Mouse (Mus musculus) forebrain, embryonic 14.5 days (tissue): ENCODE measurements at regions not wholly inside any gene's neighbourhood (a gene's known extent, or its start where the extent isn't known, plus 50 kb on each side); places are given as distances from the start of the nearest gene placed in this dataset.
"Not testable (repeated sequence)": the region's sequence is repeated elsewhere in the genome, so short reads cannot be mapped to it uniquely, and the experiment has no call there.

Source experiments
- ATAC-seq: fragments of 200-750 bp; cut with Nextera tagmentation; 2 replicates; pipeline ENCODE4 v1.8.0; 2017; ENCODE audit warnings: mild to moderate bottlenecking, moderate library complexity
- DNase-seq: peaks from one replicate; pipeline ENCODE4 v3.0.0-alpha.2; 2015; ENCODE audit warnings: low spot score
- H3K27ac ChIP-seq: fragments of 300-500 bp; sonication (generic); 2 replicates; pipeline ENCODE4 v1.5.1; 2014; ENCODE audit warnings: low read depth, mild to moderate bottlenecking, control low read depth, low read length, moderate library complexity
- H3K27me3 ChIP-seq: fragments of 300-500 bp; sonication (generic); replicated peaks from 2 replicates; pipeline ENCODE4 v1.6.1; 2014; ENCODE audit warnings: low read length, control low read depth, mixed read lengths; ENCODE audit not compliant: control insufficient read depth, insufficient read depth
- H3K36me3 ChIP-seq: fragments of 300-500 bp; sonication (generic); 2 replicates; pipeline ENCODE4 v1.6.1; 2014; ENCODE audit warnings: low read length, control low read depth; ENCODE audit not compliant: control insufficient read depth, insufficient read depth
- H3K4me1 ChIP-seq: fragments of 300-500 bp; sonication (generic); 2 replicates; pipeline ENCODE4 v1.6.1; 2014; ENCODE audit warnings: antibody characterized with exemption, low read length, control low read depth; ENCODE audit not compliant: control insufficient read depth, insufficient read depth
- H3K4me2 ChIP-seq: fragments of 300-500 bp; sonication (generic); 2 replicates; pipeline ENCODE4 v1.6.1; 2014; ENCODE audit warnings: mild to moderate bottlenecking, control low read depth, low read length
- H3K4me3 ChIP-seq: fragments of 300-500 bp; sonication (generic); 2 replicates; pipeline ENCODE4 v1.5.1; 2014; ENCODE audit warnings: low read depth, low read length, control low read depth
- H3K9ac ChIP-seq: fragments of 300-500 bp; sonication (generic); 2 replicates; pipeline ENCODE4 v1.6.1; 2014; ENCODE audit warnings: mild to moderate bottlenecking, low read length, control low read depth, moderate library complexity
- H3K9me3 ChIP-seq: fragments of 300-500 bp; sonication (generic); replicated peaks from 2 replicates; pipeline ENCODE4 v1.6.1; 2016; ENCODE audit warnings: low read length, control low read depth, mixed read lengths; ENCODE audit not compliant: control insufficient read depth
- whole genome bisulfite sequencing: fragments of 180-500 bp; shearing (Covaris S2); extraction: QIAGEN DNeasy Blood & Tissue Kit; methylation state at CpG from one replicate; pipeline ENCODE4 v1.1.7; 2014; 5-methylcytosine and 5-hydroxymethylcytosine counted together

GRCm38 (mm10) chr8:24386462-24386861, 339.2 kb downstream of the Adam3 start:
- H3K9me3 ChIP-seq, result no peaks in the 10 kb centered on the region
- H3K4me3 ChIP-seq, result no peak overlapping the region
- no peak overlapping the region for H3K27ac ChIP-seq
- H3K4me1 ChIP-seq, result no peaks in the 10 kb centered on the region
- H3K27me3 ChIP-seq, result no peaks in the 10 kb centered on the region
- no peaks in the 10 kb centered on the region for H3K36me3 ChIP-seq
- no peak overlapping the region for H3K9ac ChIP-seq
- ATAC-seq (peak; percentile 72), DNase-seq (peak; percentile 83)
- no peak overlapping the region for H3K4me2 ChIP-seq
- WGBS, result 5% methylated on average over 3 of the region's 3 CpGs

DNA sequence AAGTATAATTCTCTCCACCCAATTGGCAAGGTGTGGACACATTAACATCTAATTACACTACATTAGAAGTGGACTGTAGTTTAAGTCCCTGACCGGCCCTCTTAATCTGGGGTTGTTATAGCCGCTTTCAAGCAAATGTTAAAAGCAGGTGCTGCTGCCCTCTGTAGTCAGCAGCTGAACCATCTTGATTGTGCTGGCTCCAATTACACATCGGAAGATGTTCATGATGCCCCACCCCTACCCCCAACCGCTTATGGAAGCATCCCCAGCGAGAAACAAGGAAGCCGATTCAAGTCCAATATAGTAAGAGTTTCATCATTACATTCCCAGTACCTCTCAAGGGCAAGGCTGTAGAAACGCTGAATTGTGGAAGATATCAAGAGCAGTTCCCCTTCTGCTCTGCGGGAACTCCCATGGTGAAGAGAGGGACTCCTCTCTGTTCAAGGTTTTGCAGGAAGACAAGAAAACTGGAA, 341.7 kb downstream of the Adam3 start:
- no peak overlapping the region for H3K27ac ChIP-seq
- H3K4me1 ChIP-seq, result no peaks in the 10 kb centered on the region
- H3K27me3 ChIP-seq, result no peaks in the 10 kb centered on the region
- DNase-seq (no peak), ATAC-seq (no peak; the same call in 1 of the 2 replicates)
- 77% methylated on average over 8 of the region's 8 CpGs for WGBS
- no peaks in the 10 kb centered on the region for H3K9me3 ChIP-seq
- no peak overlapping the region for H3K4me3 ChIP-seq
- no peak overlapping the region for H3K4me2 ChIP-seq
- no peaks in the 10 kb centered on the region for H3K36me3 ChIP-seq
- H3K9ac ChIP-seq, result no peak overlapping the region

GRCm38 (mm10) chr8:24383130-24383962, 342.3 kb downstream of the Adam3 start:
- WGBS, result 60% methylated on average over 14 of the region's 14 CpGs
- Histone ChIP-seq H3K36me3 (no peaks in the 10 kb centered on the region), H3K27ac (no peak overlapping the region), H3K9me3 (no peaks in the 10 kb centered on the region), H3K4me3 (no peak overlapping the region), H3K4me2 (no peak overlapping the region), H3K4me1 (no peaks in the 10 kb centered on the region), H3K27me3 (no peaks in the 10 kb centered on the region), H3K9ac (no peak overlapping the region)
- ATAC-seq (peak; percentile 54), DNase-seq (peak; percentile 49)

DNA sequence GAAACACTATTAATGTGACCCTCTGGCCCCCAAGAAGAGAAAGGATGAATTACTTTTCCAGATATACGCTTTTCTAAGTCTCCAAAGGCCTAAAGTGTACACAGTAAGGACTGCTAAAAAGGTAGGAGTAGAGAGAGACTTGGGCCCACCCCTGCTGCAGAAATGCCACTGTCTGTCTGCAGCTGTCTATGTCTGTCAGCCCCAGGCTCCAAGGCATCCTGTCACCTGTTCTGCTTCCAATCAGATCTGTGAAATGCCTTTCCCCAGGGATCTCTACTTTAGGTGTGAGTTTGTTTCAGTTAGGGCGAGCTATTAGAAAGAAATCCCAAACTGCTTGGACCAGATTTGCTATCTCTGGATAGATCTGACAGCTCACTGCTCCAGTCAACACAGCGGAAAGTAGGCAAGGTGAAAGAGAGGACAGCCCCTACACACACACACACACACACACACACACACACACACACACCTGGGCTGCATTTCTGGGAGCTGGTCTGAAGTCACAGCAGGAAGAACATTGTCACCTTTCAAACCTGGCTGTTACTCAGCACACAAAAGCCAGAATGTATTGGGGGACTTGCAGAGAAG, 343.9 kb downstream of the Adam3 start:
- WGBS, result 88% methylated on average over 3 of the region's 3 CpGs
- Histone ChIP-seq H3K9ac (no peak overlapping the region), H3K4me1 (no peaks in the 10 kb centered on the region), H3K4me3 (no peak overlapping the region), H3K9me3 (no peaks in the 10 kb centered on the region), H3K27me3 (no peaks in the 10 kb centered on the region), H3K36me3 (no peaks in the 10 kb centered on the region), H3K27ac (no peak overlapping the region), H3K4me2 (no peak overlapping the region)
- DNase-seq (no peak), ATAC-seq (no peak)

DNA sequence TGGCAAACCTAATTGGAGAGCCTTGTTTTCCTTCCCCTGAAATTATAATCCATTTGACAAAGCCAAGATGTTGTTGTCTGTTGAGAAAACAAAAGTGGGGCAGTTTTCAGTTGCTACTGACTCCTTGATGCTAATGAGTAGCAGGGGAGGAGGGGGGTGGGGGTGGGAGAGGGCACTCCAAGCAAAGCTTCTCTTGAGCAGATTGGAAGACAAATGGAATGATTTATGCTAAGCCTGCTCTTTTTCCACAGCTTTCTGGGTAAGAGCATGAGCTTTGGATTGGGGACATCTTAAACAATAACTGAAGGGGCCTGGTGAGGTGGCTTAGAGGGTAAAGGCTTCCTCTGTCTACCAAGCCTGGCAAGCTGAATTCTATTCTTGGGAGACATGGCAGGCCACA, 347.6 kb downstream of the Adam3 start:
- no peaks in the 10 kb centered on the region for H3K4me1 ChIP-seq
- no peaks in the 10 kb centered on the region for H3K27me3 ChIP-seq
- ATAC-seq, result no peak
- H3K9ac ChIP-seq, result no peak overlapping the region
- H3K27ac ChIP-seq, result no peak overlapping the region
- H3K4me3 ChIP-seq, result no peak overlapping the region
- no peak for DNase-seq
- no peak overlapping the region for H3K4me2 ChIP-seq
- H3K36me3 ChIP-seq, result no peaks in the 10 kb centered on the region
- H3K9me3 ChIP-seq, result no peaks in the 10 kb centered on the region

DNA sequence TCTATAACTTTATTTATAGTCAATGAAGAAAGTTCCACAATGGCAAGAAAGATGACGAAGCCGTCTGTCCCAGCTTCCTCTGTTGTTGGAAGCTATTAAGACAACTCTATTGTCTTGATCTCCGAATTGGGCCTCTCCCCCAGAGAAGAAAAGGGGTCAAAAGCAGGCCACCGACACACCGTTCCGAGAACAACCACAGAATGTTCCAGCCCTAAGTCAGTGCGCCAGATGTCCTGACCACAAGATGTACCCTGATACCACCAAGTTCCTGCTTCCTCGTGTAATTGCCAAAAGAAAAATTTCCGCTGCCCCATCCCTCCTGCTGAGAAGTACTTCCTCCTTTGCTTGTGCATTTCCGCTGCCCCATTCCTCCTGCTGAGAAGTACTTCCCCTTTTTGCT, 348.8 kb downstream of the Adam3 start:
- not testable (repeated sequence) for H3K9me3 ChIP-seq, H3K4me3 ChIP-seq, H3K4me2 ChIP-seq, H3K27ac ChIP-seq, H3K4me1 ChIP-seq, ATAC-seq, H3K27me3 ChIP-seq, DNase-seq, H3K36me3 ChIP-seq, H3K9ac ChIP-seq
- WGBS, result 85% methylated on average over 10 of the region's 10 CpGs

- H3K4me3 ChIP-seq, result no peak overlapping the region
- no peaks in the 10 kb centered on the region for H3K36me3 ChIP-seq
- no peak overlapping the region for H3K4me2 ChIP-seq
- 88% methylated on average over 1 of the region's 1 CpGs for WGBS
- H3K27ac ChIP-seq, result no peak overlapping the region
- no peaks in the 10 kb centered on the region for H3K27me3 ChIP-seq
- no peaks in the 10 kb centered on the region for H3K4me1 ChIP-seq
- no peaks in the 10 kb centered on the region for H3K9me3 ChIP-seq
- ATAC-seq, result no peak
- H3K9ac ChIP-seq, result no peak overlapping the region
- no peak for DNase-seq
These were observed 351.1 kb downstream of the Adam3 start for GRCm38 (mm10) chr8:24374503-24374902.

DNA sequence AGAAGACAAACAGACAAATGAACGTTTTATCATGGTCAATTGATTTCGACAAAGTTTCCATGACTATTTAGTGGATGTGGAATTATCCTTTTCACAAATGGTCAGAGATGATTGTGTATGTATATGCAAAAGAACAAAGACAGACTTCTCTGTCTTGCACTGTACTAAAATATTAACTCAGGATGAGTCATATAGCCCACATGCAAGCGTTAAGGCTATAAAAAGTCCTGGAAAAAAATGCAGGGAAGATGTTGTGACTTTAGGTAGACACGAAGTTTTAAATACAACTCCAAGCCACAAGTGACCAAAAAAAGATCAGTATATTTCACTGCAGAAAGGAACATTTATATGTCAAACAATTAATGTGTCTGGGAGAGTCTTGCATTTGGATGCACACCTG, 353.6 kb downstream of the Adam3 start:
- 88% methylated on average over 4 of the region's 4 CpGs for WGBS
- Histone ChIP-seq H3K36me3 (no peaks in the 10 kb centered on the region), H3K27ac (no peak overlapping the region), H3K4me2 (no peak overlapping the region), H3K4me3 (no peak overlapping the region), H3K9ac (no peak overlapping the region), H3K9me3 (no peaks in the 10 kb centered on the region), H3K27me3 (no peaks in the 10 kb centered on the region), H3K4me1 (no peaks in the 10 kb centered on the region)
- ATAC-seq, result no peak
- DNase-seq, result no peak

DNA sequence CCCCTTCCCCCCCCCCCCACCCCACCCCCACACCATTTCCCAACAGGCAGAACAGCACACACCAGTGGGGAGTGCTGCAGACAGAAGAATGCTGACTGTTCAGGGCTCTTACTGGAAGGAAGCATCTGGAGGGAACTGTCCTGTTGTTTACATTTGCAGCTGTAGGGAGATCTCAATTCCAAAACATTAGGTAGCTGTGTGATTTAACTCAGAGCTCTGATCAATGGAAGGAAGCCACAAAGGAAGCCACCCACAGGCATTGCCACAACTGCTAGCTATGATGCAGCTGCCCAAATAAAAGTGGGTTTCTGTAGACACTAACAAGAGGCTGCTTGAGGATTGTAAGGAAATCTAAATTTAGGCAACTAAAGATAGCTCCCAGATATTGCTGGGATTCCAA, 359.7 kb downstream of the Adam3 start:
- no peaks in the 10 kb centered on the region for H3K4me1 ChIP-seq
- no peak overlapping the region for H3K4me2 ChIP-seq
- H3K4me3 ChIP-seq, result no peak overlapping the region
- no peak overlapping the region for H3K27ac ChIP-seq
- H3K9ac ChIP-seq, result no peak overlapping the region
- ATAC-seq (no peak), DNase-seq (peak; percentile 28)
- no peaks in the 10 kb centered on the region for H3K36me3 ChIP-seq
- H3K9me3 ChIP-seq, result no peaks in the 10 kb centered on the region
- H3K27me3 ChIP-seq, result no peaks in the 10 kb centered on the region
